Mouse (Mus musculus) hindbrain, embryonic 10.5 days (tissue): ENCODE results near the gene Dpp3. TPM values are rescaled to one million over a fixed set of nuclear protein-coding genes. Genes with fewer than 3 reads are reported as not detected.
"Not testable (repeated sequence)": the region's sequence is repeated elsewhere in the genome, so short reads cannot be mapped to it uniquely, and the experiment has no call there.

ENCODE experiments used
- DNase-seq: peaks from one replicate; pipeline ENCODE4 v3.0.0-alpha.2; 2017; ENCODE audit warnings: low spot score
- H3K27ac ChIP-seq: fragments of 300-500 bp; sonication (generic); 2 replicates; pipeline ENCODE4 v1.5.1; 2016; ENCODE audit warnings: mild to moderate bottlenecking, moderate library complexity
- H3K27me3 ChIP-seq: fragments of 300-500 bp; sonication (generic); 2 replicates; pipeline ENCODE4 v1.6.1; 2016; ENCODE audit warnings: mild to moderate bottlenecking; ENCODE audit not compliant: poor library complexity, insufficient read depth, severe bottlenecking
- H3K36me3 ChIP-seq: fragments of 300-500 bp; sonication (generic); 2 replicates; pipeline ENCODE4 v1.6.1; 2016; ENCODE audit warnings: mild to moderate bottlenecking, moderate library complexity
- H3K4me1 ChIP-seq: fragments of 300-500 bp; sonication (generic); replicated peaks from 2 replicates; pipeline ENCODE4 v1.6.1; 2016; ENCODE audit warnings: mild to moderate bottlenecking
- H3K4me3 ChIP-seq: fragments of 300-500 bp; sonication (generic); 2 replicates; pipeline ENCODE4 v1.5.1; 2016; ENCODE audit warnings: mild to moderate bottlenecking, moderate library complexity
- H3K9me3 ChIP-seq: fragments of 300-500 bp; sonication (generic); 2 replicates; pipeline ENCODE4 v1.6.1; 2016; ENCODE audit warnings: mild to moderate bottlenecking, moderate library complexity
- WGBS: fragments of 180-500 bp; shearing (Covaris S2); methylation state at CpG from one replicate; pipeline ENCODE4 v1.1.7; 2016; 5-methylcytosine and 5-hydroxymethylcytosine counted together
- polyA plus RNA-seq: library from polyadenylated mRNA; unstranded; fragments of >200 nt; fragmentation: Nextera tagmentation; extraction: Ambion mirVana; gene quantifications from 2 replicates; pipeline ENCODE4 v1.2.1, GENCODE M21; 2016

The Dpp3 gene
- 204 and 218 TPM in 2 replicates for polyA plus RNA-seq

- peak within 1 kb of the TSS; percentile 65 for H3K4me3 ChIP-seq
- under 1% methylated on average over 32 of the region's 32 CpGs for WGBS
- H3K27me3 ChIP-seq = no peaks in the 10 kb centered on the region
- peaks cover 25% of the 10 kb centered on the region for H3K4me1 ChIP-seq
- peak; percentile 100 for DNase-seq
- H3K36me3 ChIP-seq = peaks cover 38% of the 10 kb centered on the region
- peak within 1 kb of the TSS; percentile 93 for H3K27ac ChIP-seq
- H3K9me3 ChIP-seq = no peaks in the 10 kb centered on the region
Measured at GRCm38 (mm10) chr19:4927904-4928531, at the start of gene Dpp3. TSS of gene Dpp3 (minus strand) at chr19:4928287.

- no peak for DNase-seq
- no peak overlapping the region for H3K4me3 ChIP-seq
Measured at GRCm38 (mm10) chr19:4968236-4968635, 40.1 kb upstream of the Dpp3 start.

GRCm38 (mm10) chr19:4961928-4962601 lies 34.0 kb upstream of the Dpp3 start, which contains the start of gene Mrpl11:
TSS of gene Mrpl11 (plus strand) at chr19:4962147.
- peak within 1 kb of the TSS; percentile 89 for H3K4me3 ChIP-seq
- peaks cover 32% of the 10 kb centered on the region for H3K36me3 ChIP-seq
- peak; percentile 91 for DNase-seq
- peaks cover 8% of the 10 kb centered on the region for H3K4me1 ChIP-seq
- WGBS = under 1% methylated on average over 34 of the region's 34 CpGs
- H3K9me3 ChIP-seq = no peaks in the 10 kb centered on the region; the same call in 1 of the 2 replicates
- no peaks in the 10 kb centered on the region for H3K27me3 ChIP-seq
- H3K27ac ChIP-seq = peak within 1 kb of the TSS; percentile 95

More at GRCm38 (mm10) chr19:4968236-4968635, 40.1 kb upstream of the Dpp3 start:
- H3K9me3 ChIP-seq = no peaks in the 10 kb centered on the region; the same call in 1 of the 2 replicates
- peaks cover 2% of the 10 kb centered on the region for H3K4me1 ChIP-seq
- H3K27me3 ChIP-seq = no peaks in the 10 kb centered on the region
- H3K27ac ChIP-seq = no peak overlapping the region
- peaks cover 43% of the 10 kb centered on the region for H3K36me3 ChIP-seq
- WGBS = 92% methylated on average over 2 of the region's 2 CpGs

GRCm38 (mm10) chr19:4948641-4949040 lies 20.6 kb upstream of the Dpp3 start:
- H3K9me3 ChIP-seq, H3K4me1 ChIP-seq, H3K27me3 ChIP-seq, H3K27ac ChIP-seq, H3K36me3 ChIP-seq, DNase-seq, H3K4me3 ChIP-seq: not testable (repeated sequence)
- WGBS = 88% methylated on average over 9 of the region's 9 CpGs

- Histone ChIP-seq H3K4me3 (no peak overlapping the region), H3K27ac (no peak overlapping the region), H3K9me3 (no peaks in the 10 kb centered on the region), H3K36me3 (no peaks in the 10 kb centered on the region), H3K4me1 (peaks cover 18% of the 10 kb centered on the region), H3K27me3 (peaks cover 27% of the 10 kb centered on the region)
- 48% methylated on average over 6 of the region's 6 CpGs for WGBS
- DNase-seq = no peak
Measured at GRCm38 (mm10) chr19:4945540-4945939, 17.5 kb upstream of the Dpp3 start.

- Histone ChIP-seq H3K4me1 (peaks cover 18% of the 10 kb centered on the region), H3K4me3 (peak overlapping the region; percentile 80), H3K27ac (peak overlapping the region; percentile 82), H3K27me3 (peaks cover 31% of the 10 kb centered on the region), H3K36me3 (no peaks in the 10 kb centered on the region), H3K9me3 (no peaks in the 10 kb centered on the region)
- 10% methylated on average over 13 of the region's 13 CpGs for WGBS
- DNase-seq = no peak
Measured at GRCm38 (mm10) chr19:4943253-4943588, 15.1 kb upstream of the Dpp3 start.

- Histone ChIP-seq H3K36me3 (no peaks in the 10 kb centered on the region), H3K4me3 (peak within 1 kb of the TSS; percentile 80), H3K4me1 (peaks cover 17% of the 10 kb centered on the region), H3K27ac (peak within 1 kb of the TSS; percentile 82), H3K27me3 (peaks cover 31% of the 10 kb centered on the region), H3K9me3 (no peaks in the 10 kb centered on the region)
- DNase-seq = peak; percentile 86
- WGBS = under 1% methylated on average over 55 of the region's 55 CpGs
Measured at GRCm38 (mm10) chr19:4942551-4943252, 14.6 kb upstream of the Dpp3 start, which contains the start of gene Peli3. TSS of gene Peli3 (minus strand) at chr19:4943127.

- 90% methylated on average over 17 of the region's 17 CpGs for WGBS
- Histone ChIP-seq H3K27me3 (peaks cover 22% of the 10 kb centered on the region), H3K36me3 (no peaks in the 10 kb centered on the region), H3K9me3 (no peaks in the 10 kb centered on the region), H3K4me3 (no peak overlapping the region), H3K4me1 (peaks cover 6% of the 10 kb centered on the region), H3K27ac (no peak overlapping the region)
- DNase-seq = no peak
Measured at GRCm38 (mm10) chr19:4937444-4938310, 9.6 kb upstream of the Dpp3 start.

GRCm38 (mm10) chr19:4936896-4937295 lies 8.8 kb upstream of the Dpp3 start:
- DNase-seq = no peak
- H3K4me1 ChIP-seq = no peaks in the 10 kb centered on the region
- H3K4me3 ChIP-seq = no peak overlapping the region
- no peak overlapping the region for H3K27ac ChIP-seq
- H3K27me3 ChIP-seq = peaks cover 15% of the 10 kb centered on the region
- WGBS = 82% methylated on average over 2 of the region's 2 CpGs
- no peaks in the 10 kb centered on the region for H3K36me3 ChIP-seq
- no peaks in the 10 kb centered on the region for H3K9me3 ChIP-seq

GRCm38 (mm10) chr19:4928781-4929180 lies 694 bp upstream of the Dpp3 start:
- Histone ChIP-seq H3K4me3 (peak overlapping the region; percentile 65), H3K4me1 (peaks cover 25% of the 10 kb centered on the region), H3K9me3 (no peaks in the 10 kb centered on the region), H3K36me3 (peaks cover 30% of the 10 kb centered on the region), H3K27ac (peak overlapping the region; percentile 93), H3K27me3 (no peaks in the 10 kb centered on the region)
- peak; percentile 16 for DNase-seq
- WGBS = 58% methylated on average over 5 of the region's 5 CpGs

- WGBS = 97% methylated on average over 11 of the region's 11 CpGs
- H3K9me3 ChIP-seq = no peaks in the 10 kb centered on the region
- H3K36me3 ChIP-seq = peaks cover 65% of the 10 kb centered on the region
- no peak for DNase-seq
- H3K4me1 ChIP-seq = peaks cover 25% of the 10 kb centered on the region
- no peak overlapping the region for H3K27ac ChIP-seq
- H3K4me3 ChIP-seq = no peak overlapping the region
- no peaks in the 10 kb centered on the region for H3K27me3 ChIP-seq
Measured at GRCm38 (mm10) chr19:4925121-4925860, 2.8 kb downstream of the Dpp3 start.

GRCm38 (mm10) chr19:4919652-4920051 lies 8.4 kb downstream of the Dpp3 start:
- H3K4me1 ChIP-seq = no peaks in the 10 kb centered on the region; the same call in 1 of the 2 replicates
- no peak overlapping the region for H3K4me3 ChIP-seq
- peaks cover 100% of the 10 kb centered on the region for H3K36me3 ChIP-seq
- no peak for DNase-seq
- no peaks in the 10 kb centered on the region for H3K9me3 ChIP-seq
- 90% methylated on average over 6 of the region's 6 CpGs for WGBS
- no peak overlapping the region for H3K27ac ChIP-seq
- no peaks in the 10 kb centered on the region for H3K27me3 ChIP-seq
